Comparison of ENCODE assay signal across 8 mouse cellular contexts in the genomic region with DNA sequence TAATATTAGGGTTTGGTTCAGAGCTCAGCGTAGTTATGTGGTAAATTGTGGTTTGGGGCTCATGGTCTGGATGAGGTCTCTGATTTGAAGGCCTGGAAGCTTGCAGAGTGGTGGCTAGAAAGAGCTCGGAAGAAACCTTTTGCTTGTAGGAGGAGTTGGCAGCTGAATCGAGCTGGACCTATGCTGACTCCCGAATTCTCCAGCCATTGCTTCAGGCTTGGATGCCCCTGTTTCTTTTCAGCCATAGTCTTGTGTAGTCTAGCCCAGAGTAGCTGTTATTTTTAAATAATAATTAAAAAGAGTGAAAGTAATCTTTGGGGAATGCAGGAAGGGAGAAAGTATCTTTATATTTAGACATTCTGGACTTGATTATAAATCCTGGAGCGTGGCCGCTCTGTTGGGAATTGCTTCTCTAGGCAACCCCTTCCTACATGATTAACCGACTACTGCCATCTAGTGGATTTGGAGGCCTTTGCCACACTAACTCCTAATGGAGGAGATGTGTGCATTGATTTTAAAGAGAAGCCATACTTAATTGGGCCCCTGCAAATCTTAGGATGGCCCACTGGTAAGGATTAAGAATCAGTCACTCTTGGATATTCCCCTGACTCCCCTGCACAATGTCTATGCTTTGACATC.
DNase-seq lines count a peak whose midpoint lies in the region; ATAC-seq and TF ChIP-seq lines count a peak whose summit lies in the region.

No protein-coding gene starts in this region.

- TF ChIP-seq EP300 in liver, embryonic 14.5 days (IDR thresholded peaks at IDR 0.05; ENCODE audit: low read depth), result no peak

- intact Hi-C loops in heart, postnatal 10 days (cut with DNase I), result loop anchor here (1.0 to 10.0 kb wide), 6 partner anchors 370 to 927 kb away; no protein-coding TSS in a partner anchor

- peak; percentile 89 for DNase-seq in MN1 (ENCODE audit: low spot score)
- peak; percentile 80 to 84 for DNase-seq in heart, postnatal 10 days
- peak; percentile 69 to 83 for DNase-seq in kidney, postnatal 25 days
- peak in 1 of 3 experiments; percentile 1 for DNase-seq in liver, embryonic 14.5 days (ENCODE audit: low read depth in 3 of 3, low spot score in 3 of 3)
- peak; percentile 92 for DNase-seq in retina, postnatal 1 day
- DNase-seq in natural killer cell, adult 2 months (ENCODE audit: low spot score in 2 of 2), result no peak

- no peak overlapping the region for H3K27ac ChIP-seq in forebrain, embryonic 13.5 days
- no peak overlapping the region for H3K27ac ChIP-seq in liver, embryonic 14.5 days

- no peak overlapping the region for H3K4me3 ChIP-seq in forebrain, embryonic 13.5 days
- H3K4me3 ChIP-seq in liver, embryonic 14.5 days (ENCODE audit: insufficient read depth in 1 of 2, low read depth in 2 of 2, low read length in 2 of 2), result no peak overlapping the region

- no peaks in the 10 kb centered on the region for H3K27me3 ChIP-seq in forebrain, embryonic 13.5 days
- no peaks in the 10 kb centered on the region for H3K27me3 ChIP-seq in liver, embryonic 14.5 days (ENCODE audit: control insufficient read depth, insufficient read depth, low read length)

- no peak overlapping the region; the same call in 1 of the 2 replicates for H3K4me2 ChIP-seq in forebrain, embryonic 13.5 days
- no peak overlapping the region for H3K4me2 ChIP-seq in liver, embryonic 14.5 days (ENCODE audit: low read depth)

- TF ChIP-seq CTCF in liver, embryonic 14.5 days (IDR thresholded peaks at IDR 0.05; ENCODE audit: low read depth), result peak; percentile 42; the same call in 1 of the 2 replicates

- ATAC-seq in cerebellum, adult (ENCODE audit: insufficient number of reproducible peaks, low FRiP score, low TSS enrichment), result peak; percentile 76; the same call in 1 of the 2 replicates
- peak; percentile 70 for ATAC-seq in forebrain, embryonic 13.5 days
- no peak for ATAC-seq in liver, embryonic 14.5 days (ENCODE audit: insufficient read depth)

- H3K36me3 ChIP-seq in forebrain, embryonic 13.5 days (ENCODE audit: poor library complexity, severe bottlenecking), result no peaks in the 10 kb centered on the region
- no peaks in the 10 kb centered on the region for H3K36me3 ChIP-seq in liver, embryonic 14.5 days (replicated peaks; ENCODE audit: control insufficient read depth, insufficient read depth, low read depth)

- WGBS in forebrain, embryonic 13.5 days, result 34% methylated on average over 7 of the region's 7 CpGs
- WGBS in liver, embryonic 14.5 days (ENCODE audit: insufficient replicate concordance), result 32% methylated on average over 7 of the region's 7 CpGs

- no peaks in the 10 kb centered on the region for H3K4me1 ChIP-seq in forebrain, embryonic 13.5 days
- no peaks in the 10 kb centered on the region for H3K4me1 ChIP-seq in liver, embryonic 14.5 days (replicated peaks; ENCODE audit: control insufficient read depth in 2 of 2, insufficient read depth in 2 of 2, low read length in 1 of 2)

- no peaks in the 10 kb centered on the region for H3K9me3 ChIP-seq in forebrain, embryonic 13.5 days (replicated peaks)
- no peaks in the 10 kb centered on the region for H3K9me3 ChIP-seq in liver, embryonic 14.5 days (ENCODE audit: control insufficient read depth, low read length)

- no peak overlapping the region for H3K9ac ChIP-seq in forebrain, embryonic 13.5 days
- no peak overlapping the region for H3K9ac ChIP-seq in liver, embryonic 14.5 days (replicated peaks)

Comparison
In these comparisons a context has a peak if more than half of its experiments do, and no peak if none do; other contexts are left out.
1. DNase-seq: peak in MN1 (single experiment), heart, postnatal 10 days (2 of 2), kidney, postnatal 25 days (2 of 2) and retina, postnatal 1 day (single experiment); none in natural killer cell, adult 2 months (0 of 2).